Mouse (Mus musculus) layer of hippocampus, adult 18-20 months (tissue): ENCODE measurements at regions not wholly inside any gene's neighbourhood (a gene's known extent, or its start where the extent isn't known, plus 50 kb on each side); places are given as distances from the start of the nearest gene placed in this dataset.

Source experiments
- DNase-seq, 2 experiments: peaks; one replicate each; pipeline ENCODE4 v3.0.0; 2022; ENCODE audit warnings: low spot score in 2 of 2

- peak in 1 of 2 experiments; percentile 8 for DNase-seq
Measured at GRCm38 (mm10) chr8:26441268-26442030, 322.1 kb downstream of the Gm45692 start.

GRCm38 (mm10) chr8:26443041-26443440 lies 323.7 kb downstream of the Gm45692 start:
- peak; percentile 43 to 81 for DNase-seq

GRCm38 (mm10) chr8:26443735-26444134 lies 324.4 kb downstream of the Gm45692 start:
- no peak for DNase-seq

GRCm38 (mm10) chr8:26445991-26446390 lies 326.7 kb downstream of the Gm45692 start:
- DNase-seq = no peak

GRCm38 (mm10) chr8:26447886-26448640 lies 328.7 kb downstream of the Gm45692 start:
- no peak for DNase-seq

- DNase-seq = no peak
Measured at GRCm38 (mm10) chr8:26449291-26449690, 330.0 kb downstream of the Gm45692 start.

- no peak for DNase-seq
Measured at GRCm38 (mm10) chr8:26450543-26450942, 331.2 kb downstream of the Gm45692 start.

GRCm38 (mm10) chr8:26452976-26453573 lies 333.7 kb downstream of the Gm45692 start:
- no peak for DNase-seq

GRCm38 (mm10) chr8:26465346-26465745 lies 346.0 kb downstream of the Gm45692 start:
- DNase-seq = no peak

- DNase-seq = no peak
Measured at GRCm38 (mm10) chr8:26468441-26468840, 349.1 kb downstream of the Gm45692 start.

GRCm38 (mm10) chr8:26469705-26470104 lies 350.4 kb downstream of the Gm45692 start:
- no peak for DNase-seq

GRCm38 (mm10) chr8:26471811-26472550 lies 352.6 kb downstream of the Gm45692 start:
- peak in 1 of 2 experiments; percentile 2 for DNase-seq

- DNase-seq = no peak
Measured at GRCm38 (mm10) chr8:26484749-26485148, 365.4 kb downstream of the Gm45692 start.

- DNase-seq = no peak
Measured at GRCm38 (mm10) chr8:26487866-26488265, 368.5 kb downstream of the Gm45692 start.

- no peak for DNase-seq
Measured at GRCm38 (mm10) chr8:26488590-26488989, 369.3 kb downstream of the Gm45692 start.

- no peak for DNase-seq
Measured at GRCm38 (mm10) chr8:26501196-26501813, 382.0 kb downstream of the Gm45692 start.

GRCm38 (mm10) chr8:26501814-26502572 lies 382.7 kb downstream of the Gm45692 start:
- no peak for DNase-seq

GRCm38 (mm10) chr8:26502772-26503171 lies 383.4 kb downstream of the Gm45692 start:
- DNase-seq = no peak

- DNase-seq = no peak
Measured at GRCm38 (mm10) chr8:26503918-26504317, 384.6 kb downstream of the Gm45692 start.
